Mouse (Mus musculus): Measurements from ENCODE around the gene Akap8l. TPM values are rescaled to one million over a fixed set of nuclear protein-coding genes. Genes with fewer than 3 reads are reported as not detected.

The Akap8l gene
- total and polyA plus RNA-seq, 3 experiments, result 40.0 to 63.8 TPM; not detected in 1

DNA sequence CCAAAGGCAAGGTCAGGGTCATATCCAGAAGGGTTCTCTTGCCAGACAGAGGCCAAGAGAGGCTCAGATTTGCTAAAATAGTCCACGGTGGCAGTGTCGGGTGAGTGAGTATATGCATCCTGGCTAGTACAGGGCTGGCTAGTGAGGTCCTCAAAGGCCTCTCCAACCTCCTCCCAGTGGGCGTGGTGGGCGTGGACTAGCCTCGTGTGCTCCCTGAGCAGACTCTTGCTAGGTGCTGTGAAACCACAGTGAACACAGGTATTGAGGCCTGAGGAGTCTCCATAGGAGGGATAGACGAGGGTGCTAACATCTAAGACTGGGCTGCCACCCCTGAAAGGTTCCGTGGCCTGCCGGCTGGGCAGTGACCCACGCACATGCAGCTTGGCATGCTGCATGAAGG lies 26.7 kb upstream of the Akap8l start:
- Histone ChIP-seq H3K36me3 (ENCODE audit: control insufficient read depth in 1 of 2, insufficient read depth in 2 of 2, low read length in 2 of 2) (no peaks in the 10 kb centered on the region), H3K9me3 (replicated peaks; ENCODE audit: insufficient read depth, low read length) (no peaks in the 10 kb centered on the region), H3K27ac (ENCODE audit: control insufficient read depth, low read depth, low read length) (no peak overlapping the region), H3K9ac (ENCODE audit: control insufficient read depth, low read depth, low read length, poor library complexity, severe bottlenecking) (no peak overlapping the region), H3K79me2 (ENCODE audit: control insufficient read depth, insufficient read depth, low read length, poor library complexity) (no peaks in the 10 kb centered on the region), H3K4me3 (ENCODE audit: control insufficient read depth in 1 of 2, insufficient read depth in 1 of 2, low read depth in 2 of 2, low read length in 2 of 2) (no peak overlapping the region), H3K4me1 (ENCODE audit: control insufficient read depth in 1 of 2, insufficient read depth in 2 of 2, low read length in 2 of 2) (no peaks in the 10 kb centered on the region), H3K27me3 (ENCODE audit: control insufficient read depth in 1 of 2, insufficient read depth in 2 of 2, low read length in 2 of 2) (no peaks in the 10 kb centered on the region)
- TF ChIP-seq MEF2A (IDR thresholded peaks at IDR 0.05; ENCODE audit: extremely low read depth, insufficient replicate concordance, low read depth, low read length, poor library complexity, severe bottlenecking) (no peak), POLR2AphosphoS2 (IDR thresholded peaks at IDR 0.05; ENCODE audit: low read length) (no peak), GABPA (IDR thresholded peaks at IDR 0.05; ENCODE audit: low read depth, low read length) (no peak), CHD1 (IDR thresholded peaks at IDR 0.05; ENCODE audit: low read depth, low read length) (no peak), MAX (IDR thresholded peaks at IDR 0.05; ENCODE audit: low read length) (no peak), E2F4 (IDR thresholded peaks at IDR 0.05; ENCODE audit: borderline replicate concordance, low read depth, low read length) (no peak), POLR2AphosphoS5 (IDR thresholded peaks at IDR 0.05; ENCODE audit: borderline replicate concordance, low read depth, low read length) (no peak), GATA1 (IDR thresholded peaks at IDR 0.05; ENCODE audit: low read depth, low read length) (no peak)
- DNase-seq (ENCODE audit: low read depth, low spot score), result no peak

- H3K36me3 ChIP-seq (ENCODE audit: control insufficient read depth in 1 of 2, insufficient read depth in 2 of 2, low read length in 2 of 2), result no peaks in the 10 kb centered on the region
- H3K79me2 ChIP-seq (ENCODE audit: control insufficient read depth, insufficient read depth, low read length, poor library complexity), result no peaks in the 10 kb centered on the region
- H3K4me1 ChIP-seq (ENCODE audit: control insufficient read depth in 1 of 2, insufficient read depth in 2 of 2, low read length in 2 of 2), result no peaks in the 10 kb centered on the region
- no peak for DNase-seq (ENCODE audit: low read depth, low spot score)
- no peaks in the 10 kb centered on the region for H3K27me3 ChIP-seq (ENCODE audit: control insufficient read depth in 1 of 2, insufficient read depth in 2 of 2, low read length in 2 of 2)
- no peaks in the 10 kb centered on the region for H3K9me3 ChIP-seq (replicated peaks; ENCODE audit: insufficient read depth, low read length)
- H3K4me3 ChIP-seq (ENCODE audit: control insufficient read depth in 1 of 2, insufficient read depth in 1 of 2, low read depth in 2 of 2, low read length in 2 of 2), result no peak overlapping the region
- TF ChIP-seq RCOR1 (IDR thresholded peaks at IDR 0.05; ENCODE audit: low read depth, low read length) (no peak), UBTF (IDR thresholded peaks at IDR 0.05; ENCODE audit: borderline replicate concordance, insufficient read depth, low read depth, low read length) (no peak), ELF1 (IDR thresholded peaks at IDR 0.05; ENCODE audit: low read depth, low read length) (no peak), GABPA (IDR thresholded peaks at IDR 0.05; ENCODE audit: low read depth, low read length) (no peak), HCFC1 (IDR thresholded peaks at IDR 0.05; ENCODE audit: low read depth, low read length) (no peak), KAT2A (conservative IDR thresholded peaks at IDR 0.05; ENCODE audit: low read depth, low read length) (no peak), USF2 (IDR thresholded peaks at IDR 0.05; ENCODE audit: borderline replicate concordance in 1 of 2, insufficient read depth in 1 of 2, low read depth in 1 of 2, low read length in 2 of 2) (no peak), RAD21 (IDR thresholded peaks at IDR 0.05; ENCODE audit: low read depth, low read length) (no peak), NELFE (IDR thresholded peaks at IDR 0.05; ENCODE audit: low read depth, low read length) (no peak), SMC3 (IDR thresholded peaks at IDR 0.05; ENCODE audit: low read depth, low read length) (no peak), MXI1 (IDR thresholded peaks at IDR 0.05; ENCODE audit: low read depth, low read length) (no peak), POLR2AphosphoS5 (IDR thresholded peaks at IDR 0.05; ENCODE audit: borderline replicate concordance, low read depth, low read length) (no peak), SIN3A (IDR thresholded peaks at IDR 0.05; ENCODE audit: low read length) (no peak), CHD1 (IDR thresholded peaks at IDR 0.05; ENCODE audit: low read depth, low read length) (no peak), MYC (IDR thresholded peaks at IDR 0.05; ENCODE audit: low read depth, low read length) (no peak)
- H3K9ac ChIP-seq (ENCODE audit: control insufficient read depth, low read depth, low read length, poor library complexity, severe bottlenecking), result no peak overlapping the region
- H3K27ac ChIP-seq (ENCODE audit: control insufficient read depth, low read depth, low read length), result no peak overlapping the region
These were observed 26.1 kb upstream of the Akap8l start for GRCm38 (mm10) chr17:32376475-32376874.
